Mouse (Mus musculus): ENCODE measurements around the gene Gm5141.
"Not testable (repeated sequence)": the region's sequence is repeated elsewhere in the genome, so short reads cannot be mapped to it uniquely, and the experiment has no call there.

Gene Gm5141

GRCm38 (mm10) chr13:62785199-62786134 lies at the start of gene Gm5141:
Gene Gm5141, minus strand, starts transcription at chr13:62785808.
- DNase-seq: peak; percentile 42 to 48

GRCm38 (mm10) chr13:62833341-62833740 lies 47.7 kb upstream of the Gm5141 start:
- no peak for DNase-seq

DNA sequence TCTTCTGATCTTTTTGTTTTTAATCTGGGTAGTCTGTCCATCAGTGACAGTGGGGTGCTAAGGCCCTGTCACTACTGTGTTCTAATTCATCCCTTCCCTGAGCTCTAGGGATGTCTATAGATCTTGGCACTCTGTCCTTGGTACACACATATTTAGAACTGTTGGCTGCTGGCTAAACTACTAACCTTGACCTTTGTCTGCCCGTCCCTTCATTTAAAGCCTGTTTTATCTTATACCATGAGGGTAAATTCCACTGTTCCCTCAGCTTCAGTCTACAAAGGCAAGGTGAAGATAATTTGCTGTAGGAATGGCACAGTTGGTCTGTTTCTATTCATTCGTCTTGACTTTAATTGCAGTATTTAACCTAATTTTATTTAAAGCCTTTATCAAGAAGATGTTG lies 46.6 kb upstream of the Gm5141 start:
- no peak for DNase-seq

DNA sequence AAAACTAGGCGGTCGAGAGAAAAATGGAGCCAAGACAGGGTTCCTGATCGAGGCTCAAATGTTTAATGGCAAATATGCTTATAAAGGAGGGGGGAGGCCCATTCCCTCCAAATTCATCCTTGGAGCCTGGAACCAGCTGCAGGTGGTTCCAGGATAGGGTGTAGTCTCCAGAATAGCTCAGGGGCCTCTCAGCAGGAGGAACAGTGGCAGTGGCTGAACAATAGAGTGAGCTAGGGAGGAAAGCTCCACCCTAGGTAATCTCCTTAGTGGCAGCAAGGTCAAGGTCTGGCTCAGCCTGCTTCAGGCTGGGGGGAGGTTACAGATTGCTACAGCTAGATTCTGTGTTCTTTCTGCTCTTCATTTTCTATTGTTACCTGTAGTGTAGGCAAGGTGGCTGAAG lies 30.1 kb upstream of the Gm5141 start:
- not testable (repeated sequence) for DNase-seq

- no peak for DNase-seq
These were observed 27.1 kb upstream of the Gm5141 start for GRCm38 (mm10) chr13:62812713-62813112.

- DNase-seq: not testable (repeated sequence)
These were observed 22.4 kb upstream of the Gm5141 start for GRCm38 (mm10) chr13:62807981-62808380.

- not testable (repeated sequence) for DNase-seq
These were observed 506 bp upstream of the Gm5141 start for GRCm38 (mm10) chr13:62786135-62786493.

DNA sequence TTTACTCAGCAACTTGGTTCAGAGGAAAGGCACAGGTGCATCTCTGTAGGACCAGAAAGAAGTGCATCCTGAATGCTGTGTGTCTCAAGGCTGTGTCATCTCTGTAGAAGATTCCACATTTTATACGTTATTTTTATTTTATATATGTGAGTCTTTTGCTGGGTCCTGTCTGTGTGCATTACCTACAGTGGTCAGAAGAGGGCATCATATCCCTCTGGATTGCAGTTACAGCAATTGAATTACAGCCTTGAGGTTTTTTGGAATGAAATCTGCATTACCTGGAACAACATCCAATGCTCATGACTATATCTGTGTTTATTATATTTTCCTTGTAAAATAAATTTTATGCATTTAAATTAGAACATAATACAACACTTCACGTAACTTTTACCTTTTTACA lies 21.8 kb downstream of the Gm5141 start:
- peak; percentile 6 to 13 for DNase-seq

DNA sequence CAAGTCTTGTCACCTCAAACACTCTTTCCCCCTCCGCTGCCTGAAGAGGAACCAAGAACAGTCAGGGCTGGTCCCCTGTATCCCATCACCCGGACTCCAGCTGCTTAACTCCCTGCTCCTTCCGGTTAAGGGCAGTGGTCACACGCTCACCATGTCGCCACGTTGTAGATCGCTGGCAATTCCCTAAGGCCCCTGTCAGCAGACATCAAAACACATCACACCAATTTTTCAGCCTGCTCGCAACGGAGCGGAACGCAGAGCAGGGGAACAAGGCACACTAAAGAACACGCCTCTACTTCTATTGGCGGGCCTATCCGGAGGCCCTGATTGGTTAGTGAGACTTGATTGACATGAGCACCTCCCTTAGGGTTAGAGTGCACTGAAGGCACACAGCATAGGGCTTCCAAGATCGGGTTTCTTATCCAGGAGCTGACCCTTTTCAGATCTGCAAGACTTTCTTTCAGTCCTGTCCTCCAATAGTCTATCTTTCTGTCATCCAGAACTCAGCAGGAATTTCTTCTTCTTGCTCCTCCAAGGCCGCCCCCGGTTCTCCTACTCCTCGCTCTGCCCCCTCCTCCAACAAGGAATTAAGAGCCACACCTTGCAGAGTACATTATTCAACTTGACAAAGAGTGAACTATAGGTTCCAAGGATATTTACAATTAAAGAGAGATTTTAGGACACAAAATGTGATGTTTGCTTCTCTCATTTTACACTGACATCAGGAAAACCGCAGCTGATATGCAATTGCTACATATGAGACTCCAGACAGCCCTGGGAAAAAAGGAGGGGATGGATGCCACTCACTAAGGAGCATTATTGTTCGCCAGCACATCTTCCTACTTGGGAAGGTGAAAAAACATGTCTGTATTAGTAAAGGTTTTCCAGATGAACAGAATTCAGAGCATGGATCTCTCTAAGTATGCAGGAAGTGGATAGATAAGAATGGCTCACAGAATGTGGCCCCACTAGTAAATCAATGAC lies 24.9 kb downstream of the Gm5141 start, which contains the start of gene Platr25:
Platr25 (minus strand) TSS at position 278 of the 984 bp plus-strand sequence.
- peak; percentile 65 to 72 for DNase-seq

GRCm38 (mm10) chr13:62733322-62733721 lies 52.3 kb downstream of the Gm5141 start:
- no peak for DNase-seq
